Mouse (Mus musculus) embryo, embryonic 11.5 days (tissue): Measurements from ENCODE around the gene Tceal7.
"Not testable (repeated sequence)": the region's sequence is repeated elsewhere in the genome, so short reads cannot be mapped to it uniquely, and the experiment has no call there.

Experiments used
- DNase-seq: peaks from one replicate; pipeline ENCODE4 v3.0.0-alpha.2; 2012; ENCODE audit warnings: low read depth, low spot score

Tceal7 gene

GRCm38 (mm10) chrX:136248811-136249210 lies 34.2 kb downstream of the Tceal7 start:
- no peak for DNase-seq

GRCm38 (mm10) chrX:136249671-136250070 lies 35.1 kb downstream of the Tceal7 start:
- DNase-seq, result no peak

DNA sequence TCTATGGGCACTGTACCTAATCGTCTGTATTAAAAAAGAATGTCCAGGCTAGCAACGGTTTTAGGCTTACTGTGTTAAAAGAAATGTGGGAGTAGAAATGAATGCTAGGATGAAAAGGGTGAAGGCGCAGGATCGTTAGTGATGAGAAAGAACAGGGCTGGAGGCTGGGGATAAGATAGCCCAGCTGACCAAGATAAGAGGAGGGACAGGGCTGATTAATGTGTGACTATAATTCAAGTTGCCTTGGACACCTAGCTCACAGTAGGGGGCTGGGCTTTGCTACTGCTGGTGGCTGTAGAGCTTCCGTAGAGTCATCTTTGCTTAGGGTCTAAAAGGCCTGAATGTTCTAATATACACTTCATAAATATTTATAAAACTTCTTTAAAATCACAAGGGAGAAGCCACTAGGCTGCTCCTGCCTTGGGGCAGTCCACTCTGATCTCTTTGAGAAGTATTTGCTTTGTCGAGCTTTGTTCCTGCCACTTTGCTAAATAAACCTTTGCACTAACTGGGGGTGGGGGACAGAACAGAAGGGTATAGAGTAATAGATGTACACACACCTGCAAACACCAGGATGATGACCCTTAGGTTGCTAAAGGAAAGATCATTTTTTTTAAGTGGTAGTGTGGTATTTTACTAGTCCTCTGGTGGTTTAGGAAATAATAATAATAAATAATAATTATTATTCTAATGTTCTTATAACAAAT lies 37.6 kb downstream of the Tceal7 start:
- no peak for DNase-seq

GRCm38 (mm10) chrX:136267720-136268119 lies 53.1 kb downstream of the Tceal7 start:
- DNase-seq, result no peak

DNA sequence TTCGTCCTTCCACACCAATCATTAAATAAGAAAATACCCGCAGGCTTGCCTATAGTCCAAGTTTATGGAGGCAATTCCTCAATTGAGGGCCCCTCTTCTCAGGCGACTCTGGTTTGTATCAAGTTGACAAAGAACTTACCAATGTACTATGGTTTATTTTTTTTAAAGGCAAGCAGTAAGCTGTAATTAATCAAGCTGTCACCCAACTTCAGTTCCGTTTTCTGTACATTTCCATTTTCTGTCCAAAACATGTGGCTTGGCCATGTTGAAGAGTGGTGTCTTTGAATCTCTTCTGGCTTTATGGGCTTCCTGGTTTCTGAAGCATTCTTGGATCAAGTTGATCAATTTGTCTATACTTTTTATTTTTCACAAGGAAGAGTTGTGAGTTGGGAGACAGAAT lies 53.6 kb downstream of the Tceal7 start:
- DNase-seq, result no peak

- DNase-seq, result not testable (repeated sequence)
These were observed 55.3 kb downstream of the Tceal7 start, which contains the start of gene Bex3 for GRCm38 (mm10) chrX:136269743-136270392. Gene Bex3, plus strand, starts transcription at chrX:136270253.

DNA sequence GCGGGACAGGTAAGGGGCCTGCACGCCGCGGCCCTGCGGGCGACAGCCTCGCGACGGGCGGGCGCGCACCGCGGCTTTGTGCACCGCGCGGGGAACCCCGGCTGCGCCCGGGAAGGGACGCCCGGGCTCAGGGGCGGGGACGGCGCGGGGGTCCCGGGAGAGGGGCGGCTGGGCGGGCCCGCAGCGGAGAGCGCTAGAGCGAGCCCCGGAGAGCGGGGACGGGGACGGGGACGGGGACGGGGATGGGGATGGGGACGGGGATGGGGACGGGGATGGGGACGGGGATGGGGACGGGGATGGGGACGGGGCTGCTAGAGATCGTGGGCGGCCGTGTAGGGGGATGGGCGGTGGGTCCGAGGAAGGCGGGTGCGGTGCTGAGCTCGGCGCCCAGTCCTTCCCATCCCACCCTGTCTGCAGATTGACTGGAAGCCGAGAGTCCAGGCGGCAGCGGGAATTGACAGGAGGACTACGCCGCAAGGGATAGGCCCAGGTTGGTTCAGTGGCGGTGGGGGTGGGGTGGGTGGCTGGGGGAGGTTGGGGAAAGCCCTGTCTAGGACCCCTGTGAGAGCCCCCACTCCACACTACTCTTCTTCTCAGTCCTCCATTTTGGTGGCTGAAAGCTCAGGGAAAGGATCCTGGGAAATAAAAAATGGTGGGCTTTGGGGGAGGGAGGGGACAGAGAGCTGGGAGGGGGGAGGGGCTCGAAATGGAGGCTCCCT lies 56.0 kb downstream of the Tceal7 start:
- DNase-seq, result not testable (repeated sequence)

GRCm38 (mm10) chrX:136274542-136274941 lies 60.0 kb downstream of the Tceal7 start:
- no peak for DNase-seq

DNA sequence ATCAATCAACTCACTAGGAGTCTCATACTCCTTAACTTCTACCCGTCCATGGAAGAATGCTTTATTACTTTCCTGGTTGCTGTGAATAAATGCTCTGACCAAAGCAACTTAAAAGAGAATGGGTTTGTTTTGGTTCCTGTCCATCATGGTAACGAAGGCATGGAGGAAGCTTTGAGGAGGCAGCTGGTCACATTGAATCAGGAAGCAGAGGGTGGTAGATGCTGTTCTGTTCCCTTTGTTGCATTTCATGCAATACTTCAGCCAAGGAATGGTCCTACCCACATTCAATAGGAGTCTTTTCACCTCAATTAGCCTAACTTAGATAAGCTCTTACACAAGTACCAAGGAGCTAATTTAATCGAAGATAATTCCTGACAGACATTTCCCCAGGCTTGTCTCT lies 60.8 kb downstream of the Tceal7 start:
- no peak for DNase-seq
